Mouse (Mus musculus): Measurements from ENCODE around the gene Hemgn. TPM values are rescaled to one million over a fixed set of nuclear protein-coding genes. Genes with fewer than 3 reads are reported as not detected.

Gene Hemgn
- total RNA-seq (2017) = 0.95 to 1.4 TPM (median 0.96 TPM) in 3 replicates

DNA sequence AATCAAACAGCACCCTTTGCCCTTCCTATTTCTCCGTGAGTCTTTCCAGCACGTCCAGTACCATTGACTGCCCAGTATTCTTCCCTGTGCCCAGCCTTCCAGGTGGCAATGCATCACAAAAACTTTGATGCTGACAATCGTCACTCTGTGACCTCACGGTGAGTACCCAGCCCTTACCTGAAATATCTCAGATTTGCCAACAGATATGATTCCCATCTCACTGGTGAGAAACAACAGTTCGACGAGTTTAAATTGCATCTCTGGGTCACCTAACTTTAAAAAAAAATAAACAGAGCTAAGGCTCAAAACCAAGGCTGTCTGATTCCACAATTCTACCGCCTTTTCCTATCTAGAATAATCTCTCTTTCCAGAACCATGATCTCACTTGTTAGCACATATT, at the start of gene Hemgn:
Gene Hemgn (minus strand): TSS at position 101 of the 400 bp plus-strand sequence.
- no peak for ATAC-seq (replicated peaks; ENCODE audit: insufficient number of reproducible peaks, low FRiP score, low TSS enrichment, poor library complexity, severe bottlenecking)

DNA sequence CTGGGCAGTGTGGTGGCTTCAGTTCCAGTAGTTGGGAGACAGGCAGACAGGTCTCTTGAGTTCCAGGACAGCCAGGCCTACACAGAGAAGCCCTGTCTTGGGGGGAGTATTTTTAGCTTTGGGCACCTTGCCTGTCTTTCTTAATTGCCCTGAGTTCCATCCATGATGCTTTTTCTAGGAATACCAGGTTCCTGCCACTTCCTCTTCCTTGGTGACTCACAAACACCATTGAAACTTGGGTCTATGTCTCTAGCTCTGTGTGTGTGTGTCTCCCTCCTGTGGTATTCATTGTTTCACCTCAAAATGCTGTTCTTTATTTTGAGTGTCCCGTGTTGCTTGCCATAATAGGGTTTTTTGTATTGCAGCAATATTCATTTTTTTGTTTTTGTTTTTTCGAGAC, 45.1 kb upstream of the Hemgn start:
- ATAC-seq (replicated peaks; ENCODE audit: insufficient number of reproducible peaks, low FRiP score, low TSS enrichment, poor library complexity, severe bottlenecking) = no peak

DNA sequence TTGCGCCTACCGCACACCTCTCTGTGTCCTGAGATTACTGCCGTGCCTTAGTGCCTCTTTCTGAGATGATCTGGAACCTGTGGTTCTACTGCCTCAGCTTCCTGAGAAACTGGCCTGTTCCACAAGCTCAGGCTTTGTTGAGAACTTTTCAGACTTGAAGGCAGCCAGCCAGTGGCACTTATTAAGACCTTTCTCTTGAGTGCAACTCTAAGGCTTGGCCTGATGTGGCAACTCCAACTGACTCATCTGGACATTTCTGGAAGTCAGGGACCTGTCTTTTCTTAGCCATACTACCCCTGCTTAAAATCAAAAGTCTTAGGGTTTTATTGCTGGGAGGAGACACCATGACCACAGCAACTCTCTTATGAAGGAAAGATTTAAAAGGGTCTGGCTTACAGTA, 43.9 kb upstream of the Hemgn start:
- no peak for ATAC-seq (replicated peaks; ENCODE audit: insufficient number of reproducible peaks, low FRiP score, low TSS enrichment, poor library complexity, severe bottlenecking)

DNA sequence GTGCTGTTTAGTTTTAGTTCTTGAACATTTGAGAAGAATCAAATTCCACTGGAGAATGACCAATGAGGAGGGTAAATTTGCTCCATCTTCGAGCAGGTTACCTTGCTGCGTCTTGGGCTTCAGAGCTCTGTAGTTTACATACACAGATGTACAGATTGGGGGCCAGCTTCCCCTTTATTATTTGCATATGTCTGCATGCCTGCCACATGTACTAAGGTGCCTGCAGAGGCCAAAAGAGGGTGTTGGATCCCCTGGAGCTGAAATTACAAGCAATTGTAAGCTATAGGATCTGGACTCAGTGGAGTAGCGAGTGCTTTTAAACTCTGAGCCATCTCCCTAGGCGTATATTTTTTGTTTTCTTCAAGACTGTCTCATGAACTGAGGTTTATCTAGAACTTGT, 43.5 kb upstream of the Hemgn start:
- no peak for ATAC-seq (replicated peaks; ENCODE audit: insufficient number of reproducible peaks, low FRiP score, low TSS enrichment, poor library complexity, severe bottlenecking)

DNA sequence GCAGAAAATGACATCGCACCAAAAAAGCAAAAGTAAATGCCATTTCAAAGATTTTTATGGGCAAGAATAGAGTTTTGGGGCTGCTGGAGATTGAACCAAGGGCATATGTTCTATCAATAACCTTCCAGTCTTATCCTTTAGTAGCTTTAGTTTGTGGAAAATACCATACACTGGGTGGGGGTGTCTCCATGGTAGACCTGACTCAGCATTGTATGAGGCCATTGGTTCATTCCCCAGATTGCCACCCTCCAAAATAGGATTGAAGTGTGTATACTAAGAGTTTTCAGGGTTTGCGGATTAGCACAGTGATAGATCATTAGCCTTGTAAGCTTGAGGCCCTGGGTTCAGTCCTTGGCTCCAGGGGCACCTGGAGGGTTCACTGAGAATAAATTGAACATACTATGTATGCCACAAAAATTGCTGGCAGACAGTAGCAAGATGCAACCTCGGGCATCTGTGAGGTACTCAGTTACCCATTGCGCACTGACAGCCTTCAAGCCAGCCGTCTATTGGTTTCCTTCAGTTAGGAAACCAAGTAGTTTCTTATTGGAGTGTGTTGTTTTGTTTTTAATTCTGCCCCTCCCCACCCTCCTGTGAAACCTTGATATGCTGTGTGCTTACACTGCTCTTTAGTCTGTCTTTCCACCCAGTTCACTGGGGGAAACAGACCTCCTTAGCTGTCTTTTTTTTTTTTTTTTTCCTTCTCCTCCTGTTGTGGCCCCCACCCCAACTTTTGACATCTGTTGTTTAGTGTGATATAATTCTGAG, 41.0 kb upstream of the Hemgn start:
- no peak for ATAC-seq (replicated peaks; ENCODE audit: insufficient number of reproducible peaks, low FRiP score, low TSS enrichment, poor library complexity, severe bottlenecking)

DNA sequence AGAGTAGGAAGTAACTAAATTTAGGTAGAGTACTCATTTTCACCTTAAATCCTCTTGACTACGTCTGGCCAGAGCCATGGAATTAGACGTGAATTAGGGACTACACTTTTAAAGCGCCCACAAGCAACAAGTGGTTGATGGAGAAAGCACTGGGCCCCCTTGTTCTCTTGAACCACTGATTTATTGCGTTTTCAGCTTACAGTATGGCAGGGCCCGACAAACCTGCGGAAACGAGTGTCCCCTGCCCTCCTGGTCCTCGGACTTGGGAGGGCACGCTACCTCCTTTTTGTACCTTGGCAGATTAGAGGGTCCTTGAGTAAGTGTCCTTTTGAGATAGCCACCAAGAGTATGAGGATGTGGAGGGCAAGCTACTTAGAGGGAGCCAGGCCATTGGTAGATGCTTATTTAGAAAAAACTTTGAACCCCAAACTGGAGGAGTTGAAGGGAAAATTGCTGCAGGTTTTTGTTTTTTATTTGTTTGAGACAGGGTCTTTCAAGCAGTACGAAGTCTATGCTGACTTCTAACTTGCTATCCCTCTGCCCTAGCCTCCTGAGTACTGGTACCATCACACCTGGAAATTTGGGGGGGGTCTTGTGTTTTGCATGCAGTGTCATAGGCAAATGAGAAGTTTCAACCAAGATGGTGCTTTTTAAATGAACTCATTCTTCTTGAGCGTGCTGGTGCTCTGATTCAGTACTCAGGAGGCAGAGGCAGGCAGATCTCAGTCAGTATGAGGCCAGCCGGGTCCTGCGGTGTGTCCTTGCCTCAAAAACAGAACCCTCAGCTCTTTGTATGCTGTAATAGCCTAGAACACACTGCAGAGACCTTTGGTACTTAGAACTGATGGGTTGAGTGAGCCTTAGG, 39.8 kb upstream of the Hemgn start:
- ATAC-seq (replicated peaks; ENCODE audit: insufficient number of reproducible peaks, low FRiP score, low TSS enrichment, poor library complexity, severe bottlenecking) = no peak

DNA sequence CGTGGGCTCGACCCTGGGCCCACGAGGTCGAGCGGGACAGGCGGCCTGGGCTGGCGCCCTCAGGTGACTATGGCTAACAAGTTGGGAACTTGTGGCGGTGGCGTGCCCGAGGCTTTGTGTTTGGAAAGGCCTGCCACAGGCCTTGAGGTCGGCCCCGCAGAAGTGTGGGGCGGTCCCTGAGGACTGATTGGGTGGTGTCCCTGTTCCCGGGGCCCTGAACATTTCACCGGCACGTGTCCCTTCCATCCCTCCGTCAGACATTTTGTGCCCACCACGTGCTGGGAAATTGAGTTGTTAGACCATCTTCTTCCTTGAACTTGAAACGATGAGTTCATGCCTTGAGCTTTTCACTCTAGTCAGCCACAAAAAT, 39.2 kb upstream of the Hemgn start:
- peak; percentile 40; the same call in 1 of the 2 replicates for ATAC-seq (replicated peaks; ENCODE audit: insufficient number of reproducible peaks, low FRiP score, low TSS enrichment, poor library complexity, severe bottlenecking)

DNA sequence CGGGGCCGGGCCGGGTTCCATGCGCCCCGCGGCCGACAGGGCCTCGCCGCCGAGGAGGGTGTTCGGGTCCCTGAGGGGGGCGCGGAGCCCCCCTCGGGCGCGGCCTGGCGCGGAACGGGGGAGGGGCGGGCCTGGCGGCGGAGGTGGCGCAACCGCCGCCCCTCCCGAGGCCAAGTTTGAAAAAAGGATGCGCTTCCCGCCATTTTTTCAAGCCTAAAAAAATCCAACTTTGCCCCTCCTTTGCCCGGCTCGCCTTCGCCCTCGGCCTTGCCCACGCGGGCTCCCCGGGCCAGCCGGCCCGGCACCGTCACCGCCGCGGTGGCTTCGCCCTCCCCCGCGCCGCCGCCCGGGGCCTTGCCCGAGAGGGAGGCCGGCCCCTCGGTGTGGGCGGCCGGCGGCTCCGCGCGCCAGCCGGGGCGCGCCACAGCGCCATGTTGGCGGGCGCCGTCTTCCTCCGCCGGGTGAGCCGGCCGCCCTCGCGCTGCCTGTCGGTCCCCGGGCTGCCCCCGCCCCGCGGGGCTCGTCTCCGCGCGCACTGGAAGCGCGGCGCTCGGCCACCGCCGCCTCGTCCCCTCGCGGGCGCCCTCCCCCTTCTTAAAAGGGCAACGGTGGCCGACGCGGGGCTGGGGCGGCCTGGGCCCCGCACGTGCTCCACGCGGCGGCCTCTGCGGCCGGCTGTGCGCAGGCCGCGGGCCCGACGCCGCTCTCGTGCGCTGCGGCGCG, 38.6 kb upstream of the Hemgn start:
- ATAC-seq (replicated peaks; ENCODE audit: insufficient number of reproducible peaks, low FRiP score, low TSS enrichment, poor library complexity, severe bottlenecking) = no peak

DNA sequence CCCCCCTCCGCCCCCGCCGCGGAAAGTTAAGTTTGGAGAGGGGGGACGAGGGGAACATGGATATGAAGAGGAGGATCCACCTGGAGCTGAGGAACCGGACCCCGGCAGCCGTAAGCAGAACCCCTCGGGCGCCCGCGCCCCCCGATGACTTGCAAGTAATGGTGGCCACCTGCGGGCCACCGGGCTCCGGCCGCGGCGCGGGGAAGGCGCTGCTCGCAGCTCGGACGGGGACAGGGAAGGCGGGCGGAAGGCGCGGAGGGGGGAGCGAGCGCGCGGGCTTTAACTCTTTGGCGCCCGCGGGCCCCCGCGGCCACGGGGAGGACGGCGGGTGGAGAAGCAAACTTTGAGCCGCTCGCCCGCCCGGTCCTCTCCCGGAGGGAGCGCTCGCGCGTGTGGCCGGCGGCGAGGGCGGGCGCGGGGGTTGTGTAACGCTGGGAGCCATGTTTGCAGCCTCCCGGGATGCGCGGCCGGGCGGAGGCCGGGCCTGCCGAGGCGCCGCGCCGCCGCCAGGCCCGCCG, 38.0 kb upstream of the Hemgn start:
- no peak for ATAC-seq (replicated peaks; ENCODE audit: insufficient number of reproducible peaks, low FRiP score, low TSS enrichment, poor library complexity, severe bottlenecking)

DNA sequence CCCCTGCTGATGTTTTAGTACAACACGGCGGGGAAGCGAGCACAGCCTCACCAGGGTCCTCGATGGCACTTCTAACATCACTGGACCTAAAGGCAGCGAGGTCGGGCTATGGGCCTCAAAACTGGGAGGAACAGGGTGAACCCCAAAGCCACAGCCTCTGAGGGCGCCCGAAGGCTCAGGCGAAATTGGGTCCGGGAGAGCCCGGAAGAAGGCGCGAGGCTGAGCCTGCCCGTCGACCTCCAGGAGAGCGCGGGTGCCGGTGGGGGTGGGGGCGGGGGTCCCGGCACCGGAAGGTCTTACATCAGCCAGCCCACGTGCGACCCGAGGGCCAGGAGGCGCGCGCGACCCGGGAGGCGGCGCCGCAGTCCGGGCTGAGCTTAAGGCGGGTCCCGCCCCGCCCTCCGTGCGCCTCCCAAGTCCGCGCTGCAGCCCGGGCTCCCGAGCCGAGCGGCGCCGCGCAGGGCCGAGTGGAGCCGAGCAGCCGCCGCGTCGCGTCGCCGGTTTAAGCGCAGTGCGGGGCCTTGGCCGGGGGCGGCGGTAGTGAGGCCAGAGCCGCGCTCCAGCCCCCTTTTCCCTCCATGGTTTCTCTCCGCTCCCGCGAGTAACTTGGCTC, 37.3 kb upstream of the Hemgn start, which contains the start of gene Anp32b:
Gene Anp32b (plus strand): TSS at position 384 of the 613 bp plus-strand sequence.
- ATAC-seq (replicated peaks; ENCODE audit: insufficient number of reproducible peaks, low FRiP score, low TSS enrichment, poor library complexity, severe bottlenecking) = peak; percentile 60

DNA sequence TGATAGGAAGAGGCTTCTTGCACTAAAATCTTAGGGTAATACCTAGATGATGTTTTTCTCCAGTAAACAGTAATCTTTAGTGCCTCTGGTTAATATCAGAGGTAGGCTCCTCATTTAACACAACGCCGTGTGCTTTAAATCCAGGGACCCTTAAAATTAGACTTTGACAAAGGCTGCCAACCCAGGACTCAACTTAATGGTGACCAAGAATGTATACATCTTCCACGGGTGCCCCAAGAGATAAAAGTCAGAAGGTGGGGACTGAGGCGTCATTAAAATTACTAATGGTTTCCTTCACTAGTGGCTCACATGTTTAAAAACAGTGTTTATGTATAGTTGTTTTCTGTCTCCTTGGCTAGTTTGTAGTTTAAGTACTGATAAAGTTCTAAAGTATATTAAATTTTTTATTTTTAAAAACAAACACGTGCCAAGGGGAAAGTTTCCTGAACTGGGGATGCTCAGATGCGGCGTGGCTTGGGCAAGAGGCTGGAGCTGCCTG, 36.8 kb upstream of the Hemgn start:
- no peak for ATAC-seq (replicated peaks; ENCODE audit: insufficient number of reproducible peaks, low FRiP score, low TSS enrichment, poor library complexity, severe bottlenecking)

DNA sequence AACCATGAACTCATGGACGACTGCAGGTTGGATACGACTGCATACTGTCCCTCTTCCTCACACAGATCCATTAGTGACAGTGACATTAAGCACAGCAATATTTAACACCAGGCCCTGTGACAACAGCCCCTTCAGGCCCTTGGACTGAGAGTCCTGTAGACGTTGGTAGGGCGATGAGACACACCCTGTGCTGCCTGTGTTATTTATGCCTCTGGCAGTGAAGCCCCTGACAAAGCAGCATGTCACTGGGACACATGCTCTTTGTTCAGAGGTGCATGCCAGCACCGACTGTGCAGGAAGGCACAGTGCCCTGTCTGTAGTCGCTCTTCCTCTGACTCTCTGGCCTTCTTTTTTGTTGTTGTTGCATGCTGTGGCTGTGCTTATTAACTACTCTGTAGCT, 35.6 kb upstream of the Hemgn start:
- no peak for ATAC-seq (replicated peaks; ENCODE audit: insufficient number of reproducible peaks, low FRiP score, low TSS enrichment, poor library complexity, severe bottlenecking)

DNA sequence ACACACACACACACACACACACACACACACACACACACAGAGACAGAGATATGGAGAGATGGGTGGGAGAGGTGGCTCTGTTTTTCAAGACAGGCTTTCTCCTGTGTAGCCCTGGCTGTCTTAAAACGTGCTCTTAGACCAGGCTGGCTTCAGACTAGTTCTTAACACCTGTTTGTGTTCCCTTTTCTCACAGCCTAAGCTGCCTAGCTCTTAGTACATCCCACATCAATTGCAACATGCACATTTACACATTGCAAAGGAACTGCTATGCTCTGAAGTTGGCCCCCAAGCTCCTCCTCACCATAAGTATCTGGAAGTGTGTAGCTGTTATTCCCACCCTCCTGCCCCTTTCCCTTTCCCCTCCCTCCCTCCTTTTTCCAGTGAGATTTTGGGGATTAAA, 34.2 kb upstream of the Hemgn start:
- ATAC-seq (replicated peaks; ENCODE audit: insufficient number of reproducible peaks, low FRiP score, low TSS enrichment, poor library complexity, severe bottlenecking) = no peak

DNA sequence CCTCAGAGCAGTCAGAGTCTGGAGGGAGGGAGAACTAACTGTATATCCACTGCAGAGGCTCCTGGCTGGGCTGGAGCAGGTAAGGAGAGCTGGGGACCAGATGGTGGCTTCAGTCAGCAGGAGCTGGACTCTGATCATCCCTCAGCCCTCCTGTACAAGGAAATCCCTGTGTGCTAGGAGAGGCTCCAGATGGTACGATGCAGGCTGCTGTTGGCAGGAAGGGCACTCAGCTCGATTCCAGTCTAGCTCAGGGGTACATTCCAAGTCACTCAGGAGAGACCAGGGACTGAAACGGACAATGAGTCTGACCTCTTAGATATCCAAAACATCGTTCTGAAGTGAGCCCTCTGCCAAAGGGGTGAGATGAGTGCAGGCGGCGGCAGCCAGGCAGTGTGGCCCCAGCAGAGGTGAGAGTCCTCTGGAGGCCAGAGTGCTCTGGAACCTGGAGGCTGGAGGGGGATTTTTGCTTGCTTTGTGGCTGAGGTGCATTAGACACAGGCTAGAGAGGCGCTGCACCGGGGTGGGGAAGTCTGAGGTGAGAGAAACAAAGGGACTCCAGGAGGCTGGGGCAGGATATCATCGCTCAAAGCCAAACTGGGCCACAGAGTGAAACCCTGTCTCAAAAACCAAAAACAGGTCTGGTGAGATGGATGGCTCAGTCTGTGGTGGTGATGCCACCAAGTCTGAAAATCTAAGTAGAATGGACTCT, 32.1 kb upstream of the Hemgn start:
- ATAC-seq (replicated peaks; ENCODE audit: insufficient number of reproducible peaks, low FRiP score, low TSS enrichment, poor library complexity, severe bottlenecking) = no peak

DNA sequence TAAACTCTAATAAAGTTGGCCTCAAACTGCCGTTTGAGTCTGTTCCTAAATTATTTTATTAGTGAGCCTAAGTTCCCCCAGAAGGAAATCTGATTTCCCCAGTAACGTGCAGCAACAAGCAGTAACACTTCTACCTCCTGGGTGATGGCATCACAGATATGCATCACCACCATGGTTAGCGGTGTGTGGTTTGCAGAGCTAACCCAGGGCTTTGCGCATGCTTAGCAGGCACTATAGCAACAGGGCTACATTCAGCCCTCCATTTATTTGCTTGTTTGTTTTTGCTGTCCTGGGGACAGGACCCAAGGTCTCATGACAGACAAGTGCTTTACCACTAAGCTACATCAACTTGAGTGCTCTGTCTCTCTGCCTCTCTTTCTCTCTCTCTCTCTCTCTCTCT, 29.2 kb upstream of the Hemgn start:
- ATAC-seq (replicated peaks; ENCODE audit: insufficient number of reproducible peaks, low FRiP score, low TSS enrichment, poor library complexity, severe bottlenecking) = peak; percentile 92

DNA sequence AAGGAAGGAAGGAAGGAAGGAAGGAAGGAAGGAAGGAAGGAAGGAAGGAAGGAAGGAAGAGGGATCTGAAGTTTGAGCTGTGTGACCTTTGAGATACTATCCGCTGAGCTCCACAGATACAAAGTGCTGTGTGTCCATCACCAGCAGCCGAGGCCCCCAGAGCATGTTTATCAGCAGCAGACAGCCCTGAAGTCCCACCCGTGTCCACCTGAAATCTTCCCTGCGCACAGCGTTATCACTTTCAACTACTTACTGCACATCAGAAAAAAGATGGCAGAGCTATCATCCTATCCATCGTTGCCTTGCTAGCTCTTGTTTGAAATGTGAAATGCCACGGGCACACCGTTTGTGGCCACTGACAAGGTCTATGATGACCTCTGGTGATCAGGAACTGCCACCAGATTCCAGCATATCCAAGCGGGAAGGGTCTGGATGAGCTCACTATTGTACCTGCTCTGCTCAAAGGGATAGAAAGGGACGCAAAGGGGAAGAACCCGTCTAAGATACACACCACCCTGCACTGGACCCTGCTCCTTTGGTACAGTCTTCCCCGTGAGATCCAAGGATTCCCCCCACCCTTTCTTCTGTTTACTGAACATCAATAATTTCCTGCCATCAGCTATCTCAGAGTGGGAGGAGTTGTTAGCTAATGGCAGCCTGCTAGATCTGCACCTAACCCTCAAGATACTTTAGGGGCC, 19.2 kb upstream of the Hemgn start:
- ATAC-seq (replicated peaks; ENCODE audit: insufficient number of reproducible peaks, low FRiP score, low TSS enrichment, poor library complexity, severe bottlenecking) = no peak

DNA sequence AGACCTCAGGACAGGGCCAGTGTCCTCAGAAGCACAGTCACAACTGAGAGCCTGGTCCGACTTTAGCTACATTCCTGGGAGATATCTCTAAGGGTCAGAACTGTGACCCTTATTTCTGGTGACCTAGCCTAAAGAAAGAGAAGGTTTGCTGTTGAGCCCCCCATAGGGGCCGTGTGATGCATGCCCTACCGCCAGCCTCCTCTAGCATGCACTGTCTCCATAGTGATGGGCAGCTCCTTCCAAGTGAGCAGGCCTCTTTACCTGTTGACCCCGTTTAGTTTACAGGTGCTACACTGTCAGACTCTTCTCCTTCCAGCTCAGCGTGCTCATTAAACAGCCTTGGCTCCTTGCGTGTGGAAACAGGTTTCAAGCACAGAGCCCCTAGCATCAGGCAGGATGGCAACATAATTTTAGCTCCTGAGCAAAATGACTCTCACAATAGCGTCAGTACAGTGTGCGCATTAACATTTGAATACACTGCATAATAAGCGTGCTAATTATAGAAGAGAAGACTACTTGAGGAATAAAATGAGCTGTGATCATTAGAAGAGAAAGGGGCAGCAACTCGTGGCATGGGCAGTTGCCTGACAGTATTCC, 15.7 kb upstream of the Hemgn start:
- no peak for ATAC-seq (replicated peaks; ENCODE audit: insufficient number of reproducible peaks, low FRiP score, low TSS enrichment, poor library complexity, severe bottlenecking)
